In genomic region chr16:38563516-38563915, GRCm38 (mm10) we compare ENCODE assay signal across 9 mouse cellular contexts. TPM values are rescaled to one million over a fixed set of nuclear protein-coding genes. Genes with fewer than 3 reads are reported as not detected.
DNase-seq lines count a peak whose midpoint lies in the region; ATAC-seq and TF ChIP-seq lines count a peak whose summit lies in the region.
"Had no signal": no experiment of that assay in that cellular context is flagged by ENCODE, and none has a peak within 500 bp of the region (broad histone marks: within the 10 kb centered on the region; RNA-seq: fewer than 3 reads in every experiment).

No protein-coding gene starts in this region.

- peaks cover 42% of the 10 kb centered on the region for H3K36me3 ChIP-seq in lung, embryonic 14.5 days (ENCODE audit: insufficient read depth)
- peaks cover 26% of the 10 kb centered on the region for H3K36me3 ChIP-seq in embryonic facial prominence, embryonic 15.5 days
- peaks cover 3% of the 10 kb centered on the region; the same call in 1 of the 2 replicates for H3K36me3 ChIP-seq in limb, embryonic 11.5 days (ENCODE audit: control insufficient read depth, insufficient read depth, low read length)

- no peaks in the 10 kb centered on the region for H3K9me3 ChIP-seq in lung, embryonic 14.5 days (ENCODE audit: low read depth, low read length)
- no peaks in the 10 kb centered on the region for H3K9me3 ChIP-seq in embryonic facial prominence, embryonic 15.5 days (replicated peaks)
- H3K9me3 ChIP-seq in limb, embryonic 11.5 days (ENCODE audit: control insufficient read depth, low read length): no peaks in the 10 kb centered on the region

- H3K4me2 ChIP-seq in lung, embryonic 14.5 days: peak overlapping the region; percentile 58
- peak overlapping the region; percentile 53 for H3K4me2 ChIP-seq in embryonic facial prominence, embryonic 15.5 days (replicated peaks)
- H3K4me2 ChIP-seq in limb, embryonic 11.5 days (ENCODE audit: low read depth, severe bottlenecking): peak overlapping the region; percentile 55

- H3K27ac ChIP-seq in lung, embryonic 14.5 days (ENCODE audit: low read depth): no peak overlapping the region
- H3K27ac ChIP-seq in embryonic facial prominence, embryonic 15.5 days (replicated peaks): no peak overlapping the region
- H3K27ac ChIP-seq in limb, embryonic 11.5 days (replicated peaks; ENCODE audit: low read depth, low read length): no peak overlapping the region
- H3K27ac ChIP-seq in olfactory bulb, adult 2 months (ENCODE audit: insufficient read depth, low read depth, low read length): no peak overlapping the region

- intact Hi-C loops in gastrocnemius, postnatal 36 days (cut with DNase I): no loop called here

- ATAC-seq in lung, embryonic 14.5 days (ENCODE audit: insufficient read depth): no peak
- ATAC-seq in embryonic facial prominence, embryonic 15.5 days (ENCODE audit: insufficient number of reproducible peaks, low FRiP score, low TSS enrichment, low read depth): no peak
- ATAC-seq in limb, embryonic 11.5 days (ENCODE audit: insufficient number of reproducible peaks, low FRiP score, low TSS enrichment, low read depth): no peak

- DNase-seq in lung, embryonic 14.5 days: no peak
- no peak for DNase-seq in lung, adult 2 months
- DNase-seq in limb, embryonic 11.5 days (ENCODE audit: low spot score): no peak
- no peak for DNase-seq in urinary bladder, postnatal 36 days (ENCODE audit: low spot score in 2 of 2)
- DNase-seq in T-cell, adult 2 months (ENCODE audit: low spot score): no peak
- no peak for DNase-seq in gastrocnemius, postnatal 36 days
- DNase-seq: kidney, adult 8-10 months had no signal

- H3K4me1 ChIP-seq in lung, embryonic 14.5 days (ENCODE audit: insufficient read depth): no peaks in the 10 kb centered on the region
- no peaks in the 10 kb centered on the region; the same call in 1 of the 2 replicates for H3K4me1 ChIP-seq in lung, adult 2 months (ENCODE audit: control insufficient read depth, insufficient read depth, low read length)
- H3K4me1 ChIP-seq in embryonic facial prominence, embryonic 15.5 days: 0 out of 2 replicates have a peak, but pooled peaks cover 10% of the 10 kb centered on the region
- no peaks in the 10 kb centered on the region for H3K4me1 ChIP-seq in limb, embryonic 11.5 days (ENCODE audit: control insufficient read depth, insufficient read depth, low read length)
- peaks cover 5% of the 10 kb centered on the region for H3K4me1 ChIP-seq in olfactory bulb, adult 2 months (ENCODE audit: control insufficient read depth, insufficient read depth, low read length)

- TF ChIP-seq POLR2A in lung, adult 2 months (IDR thresholded peaks at IDR 0.05; ENCODE audit: borderline replicate concordance, extremely low read depth, low read depth, low read length): no peak
- TF ChIP-seq POLR2A in olfactory bulb, adult 2 months (IDR thresholded peaks at IDR 0.05; ENCODE audit: insufficient read depth, low read depth, low read length): no peak

- peak overlapping the region; percentile 85 for H3K4me3 ChIP-seq in lung, embryonic 14.5 days (ENCODE audit: low read depth, low read length)
- no peak overlapping the region for H3K4me3 ChIP-seq in lung, adult 2 months (replicated peaks; ENCODE audit: extremely low read depth, low read depth, low read length)
- H3K4me3 ChIP-seq in embryonic facial prominence, embryonic 15.5 days (replicated peaks): peak overlapping the region; percentile 93
- H3K4me3 ChIP-seq in limb, embryonic 11.5 days (ENCODE audit: low read depth, low read length): peak overlapping the region; percentile 96
- 0 out of 2 replicates have a peak overlapping the region, but pooled peaks have one; percentile 79 for H3K4me3 ChIP-seq in olfactory bulb, adult 2 months (ENCODE audit: insufficient read depth, low read depth, low read length)

- TF ChIP-seq CTCF in lung, embryonic 14.5 days (IDR thresholded peaks at IDR 0.05; ENCODE audit: low read depth): no peak
- TF ChIP-seq CTCF in lung, adult 2 months (IDR thresholded peaks at IDR 0.05; ENCODE audit: insufficient read depth, low read length): no peak
- TF ChIP-seq CTCF in olfactory bulb, adult 2 months (IDR thresholded peaks at IDR 0.05; ENCODE audit: insufficient read depth, low read depth, low read length): no peak

- H3K27me3 ChIP-seq in lung, embryonic 14.5 days (ENCODE audit: insufficient read depth, low read length): no peaks in the 10 kb centered on the region
- H3K27me3 ChIP-seq in embryonic facial prominence, embryonic 15.5 days: peaks cover 16% of the 10 kb centered on the region
- no peaks in the 10 kb centered on the region for H3K27me3 ChIP-seq in limb, embryonic 11.5 days (ENCODE audit: control insufficient read depth, insufficient read depth, low read length)

- 22% methylated on average over 10 of the region's 10 CpGs for WGBS in lung, embryonic 14.5 days
- 17% methylated on average over 10 of the region's 10 CpGs for WGBS in lung, adult 2 months
- 28% methylated on average over 10 of the region's 10 CpGs for WGBS in embryonic facial prominence, embryonic 15.5 days
- WGBS in limb, embryonic 11.5 days: 36% methylated on average over 10 of the region's 10 CpGs
- 27% methylated on average over 10 of the region's 10 CpGs for WGBS in olfactory bulb, adult 2 months

- H3K9ac ChIP-seq in lung, embryonic 14.5 days: peak overlapping the region; percentile 92
- peak overlapping the region; percentile 88 for H3K9ac ChIP-seq in embryonic facial prominence, embryonic 15.5 days
- H3K9ac ChIP-seq in limb, embryonic 11.5 days (ENCODE audit: low read length): peak overlapping the region; percentile 96

RNA-seq across cellular contexts. Expression of gene Tmem39a, which starts 5.0 kb away (rescaled TPM):
- 117 and 128 TPM in 2 replicates for polyA plus RNA-seq in lung, embryonic 14.5 days (2014; fragmentation: Nextera tagmentation; extraction: Ambion mirVana)
- 50.1 and 73.2 TPM in 2 replicates for polyA plus RNA-seq in lung, adult 2 months (2012; rRNA removed)
- polyA plus RNA-seq in embryonic facial prominence, embryonic 15.5 days (2015; fragmentation: Nextera tagmentation; extraction: Ambion mirVana): 136 and 138 TPM in 2 replicates
- polyA plus RNA-seq in limb, embryonic 11.5 days (2014; fragmentation: Nextera tagmentation; extraction: Ambion mirVana): 131 and 135 TPM in 2 replicates
- not detected in 2 replicates for polyA plus RNA-seq in olfactory bulb, adult 2 months (2012; ENCODE audit: insufficient read depth, insufficient read length, low replicate concordance, missing spikeins)
- 10 to 100 TPM; 15.2 to 15.8 TPM for total RNA-seq in gastrocnemius, postnatal 36 days (2021)

RNA-seq across cellular contexts. Expression of gene Poglut1, which starts 13.5 kb away (rescaled TPM):
- polyA plus RNA-seq in lung, embryonic 14.5 days (2014; fragmentation: Nextera tagmentation; extraction: Ambion mirVana): 61.2 and 63.4 TPM in 2 replicates
- polyA plus RNA-seq in lung, adult 2 months (2012; rRNA removed): 17.5 and 27.8 TPM in 2 replicates
- polyA plus RNA-seq in embryonic facial prominence, embryonic 15.5 days (2015; fragmentation: Nextera tagmentation; extraction: Ambion mirVana): 54.2 and 57.5 TPM in 2 replicates
- 72.9 and 78.9 TPM in 2 replicates for polyA plus RNA-seq in limb, embryonic 11.5 days (2014; fragmentation: Nextera tagmentation; extraction: Ambion mirVana)
- not detected in 2 replicates for polyA plus RNA-seq in olfactory bulb, adult 2 months (2012; ENCODE audit: insufficient read depth, insufficient read length, low replicate concordance, missing spikeins)
- 1 to 10 TPM; 7.9 to 8.0 TPM for total RNA-seq in gastrocnemius, postnatal 36 days (2021)

RNA-seq across cellular contexts. Expression of gene Timmdc1, which starts 41.1 kb away (rescaled TPM):
- 23.1 and 25.1 TPM in 2 replicates for polyA plus RNA-seq in lung, embryonic 14.5 days (2014; fragmentation: Nextera tagmentation; extraction: Ambion mirVana)
- 10.0 and 12.9 TPM in 2 replicates for polyA plus RNA-seq in lung, adult 2 months (2012; rRNA removed)
- polyA plus RNA-seq in embryonic facial prominence, embryonic 15.5 days (2015; fragmentation: Nextera tagmentation; extraction: Ambion mirVana): 28.9 and 29.9 TPM in 2 replicates
- 25.1 and 28.9 TPM in 2 replicates for polyA plus RNA-seq in limb, embryonic 11.5 days (2014; fragmentation: Nextera tagmentation; extraction: Ambion mirVana)
- polyA plus RNA-seq in olfactory bulb, adult 2 months (2012; ENCODE audit: insufficient read depth, insufficient read length, low replicate concordance, missing spikeins): not detected in 2 replicates
- total RNA-seq in gastrocnemius, postnatal 36 days (2021): 10 to 100 TPM; 45.1 to 47.3 TPM
